ENCODE assay signal across 8 mouse cellular contexts in the genomic region with DNA sequence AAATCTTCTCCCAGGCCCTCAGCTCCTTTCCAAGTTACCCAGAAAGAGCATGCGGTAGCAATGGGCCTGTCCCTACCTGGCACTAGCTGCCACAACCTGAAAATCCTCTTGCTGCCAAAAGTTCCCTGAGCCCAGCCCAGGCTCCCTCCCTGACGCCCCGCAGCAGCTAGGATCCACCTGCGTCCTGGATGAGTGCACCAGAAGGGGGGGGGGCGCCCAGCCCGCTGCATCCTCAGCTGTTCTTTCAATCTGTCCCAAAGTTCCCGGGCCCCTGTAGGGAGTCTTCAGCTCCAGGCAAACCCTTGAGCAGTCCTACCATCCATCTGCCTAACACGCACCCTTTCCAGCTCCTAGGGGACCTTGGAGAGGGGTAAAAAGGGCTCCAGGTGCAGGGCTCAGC. TPM values are rescaled to one million over a fixed set of nuclear protein-coding genes. Genes with fewer than 3 reads are reported as not detected.
DNase-seq lines count a peak whose midpoint lies in the region; ATAC-seq lines count a peak whose summit lies in the region.

No protein-coding gene starts in this region.

- 10% methylated on average over 8 of the region's 8 CpGs for WGBS in heart, embryonic 12.5 days
- 6% methylated on average over 8 of the region's 8 CpGs for WGBS in hindbrain, embryonic 14.5 days
- 2% methylated on average over 7 of the region's 8 CpGs for WGBS in midbrain, embryonic 15.5 days

- H3K9me3 ChIP-seq in heart, embryonic 12.5 days (replicated peaks): no peaks in the 10 kb centered on the region
- H3K9me3 ChIP-seq in hindbrain, embryonic 14.5 days (ENCODE audit: control insufficient read depth, low read length): no peaks in the 10 kb centered on the region
- H3K9me3 ChIP-seq in midbrain, embryonic 15.5 days: no peaks in the 10 kb centered on the region

- H3K4me3 ChIP-seq in heart, embryonic 12.5 days: peak overlapping the region; percentile 54
- peak overlapping the region; percentile 68 for H3K4me3 ChIP-seq in hindbrain, embryonic 14.5 days (replicated peaks; ENCODE audit: low read length)
- peak overlapping the region; percentile 72 for H3K4me3 ChIP-seq in midbrain, embryonic 15.5 days

- ATAC-seq in heart, embryonic 12.5 days (ENCODE audit: insufficient number of reproducible peaks, low FRiP score): no peak
- no peak for ATAC-seq in hindbrain, embryonic 14.5 days (ENCODE audit: low FRiP score)
- 0 out of 2 replicates have a peak, but pooled peaks have one; percentile 19 for ATAC-seq in midbrain, embryonic 15.5 days (replicated peaks)
- no peak for ATAC-seq in megakaryocyte-erythroid progenitor cell, adult 5-6 weeks (replicated peaks; ENCODE audit: low FRiP score, low TSS enrichment, poor library complexity, severe bottlenecking)

- H3K27ac ChIP-seq in heart, embryonic 12.5 days (ENCODE audit: poor library complexity, severe bottlenecking): no peak overlapping the region
- no peak overlapping the region for H3K27ac ChIP-seq in hindbrain, embryonic 14.5 days
- no peak overlapping the region for H3K27ac ChIP-seq in midbrain, embryonic 15.5 days

- peaks cover 45% of the 10 kb centered on the region for H3K4me1 ChIP-seq in heart, embryonic 12.5 days (replicated peaks)
- peaks cover 33% of the 10 kb centered on the region for H3K4me1 ChIP-seq in hindbrain, embryonic 14.5 days (replicated peaks; ENCODE audit: control insufficient read depth, insufficient read depth, low read length)
- H3K4me1 ChIP-seq in midbrain, embryonic 15.5 days: peaks cover 42% of the 10 kb centered on the region

- H3K27me3 ChIP-seq in heart, embryonic 12.5 days (replicated peaks): peaks cover 68% of the 10 kb centered on the region
- no peaks in the 10 kb centered on the region for H3K27me3 ChIP-seq in hindbrain, embryonic 14.5 days (ENCODE audit: control insufficient read depth, insufficient read depth, low read length)
- H3K27me3 ChIP-seq in midbrain, embryonic 15.5 days (replicated peaks): peaks cover 5% of the 10 kb centered on the region

- peak overlapping the region; percentile 49 for H3K9ac ChIP-seq in heart, embryonic 12.5 days
- H3K9ac ChIP-seq in hindbrain, embryonic 14.5 days: peak overlapping the region; percentile 65
- peak overlapping the region; percentile 56 for H3K9ac ChIP-seq in midbrain, embryonic 15.5 days

- no peak for DNase-seq in heart, adult 11 months
- peak; percentile 22 for DNase-seq in ZHBTc4 (ENCODE audit: low read depth, low spot score)
- DNase-seq in hindbrain, embryonic 14.5 days (ENCODE audit: low spot score): no peak
- no peak for DNase-seq in layer of hippocampus, postnatal 10 days (ENCODE audit: low spot score in 2 of 2)
- no peak for DNase-seq in frontal cortex, postnatal 25 days (ENCODE audit: low spot score in 2 of 2)

- H3K4me2 ChIP-seq in heart, embryonic 12.5 days: peak overlapping the region; percentile 89
- peak overlapping the region; percentile 100 for H3K4me2 ChIP-seq in hindbrain, embryonic 14.5 days (replicated peaks)
- H3K4me2 ChIP-seq in midbrain, embryonic 15.5 days: peak overlapping the region; percentile 100

- H3K36me3 ChIP-seq in heart, embryonic 12.5 days: no peaks in the 10 kb centered on the region
- H3K36me3 ChIP-seq in hindbrain, embryonic 14.5 days (replicated peaks; ENCODE audit: control insufficient read depth, insufficient read depth): no peaks in the 10 kb centered on the region
- no peaks in the 10 kb centered on the region for H3K36me3 ChIP-seq in midbrain, embryonic 15.5 days (replicated peaks)

RNA-seq across cellular contexts. Expression of a gene that starts 1.2 kb away (rescaled TPM):
- polyA plus RNA-seq in heart, embryonic 12.5 days (2016; fragmentation: Nextera tagmentation; extraction: Ambion mirVana): 1.1 and 1.8 TPM in 2 replicates
- polyA plus RNA-seq in hindbrain, embryonic 14.5 days (2014; fragmentation: Nextera tagmentation; extraction: Ambion mirVana): 27.9 and 28.3 TPM in 2 replicates
- polyA plus RNA-seq in midbrain, embryonic 15.5 days (2015; fragmentation: Nextera tagmentation; extraction: Ambion mirVana): 33.4 and 36.0 TPM in 2 replicates
- total RNA-seq in layer of hippocampus, postnatal 10 days (2021): 10 to 100 TPM; 64.0 to 68.9 TPM
- total RNA-seq in megakaryocyte-erythroid progenitor cell, adult 5-6 weeks (2014; fragmentation: Nextera tagmentation): not detected in 2 replicates
- total RNA-seq in megakaryocyte-erythroid progenitor cell, adult 5-6 weeks (2017): not detected in 2 replicates

RNA-seq across cellular contexts. Expression of a gene that starts 35.6 kb away (rescaled TPM):
- 0.74 and 1.2 TPM in 2 replicates for polyA plus RNA-seq in heart, embryonic 12.5 days (2016; fragmentation: Nextera tagmentation; extraction: Ambion mirVana)
- polyA plus RNA-seq in hindbrain, embryonic 14.5 days (2014; fragmentation: Nextera tagmentation; extraction: Ambion mirVana): 68.7 and 71.9 TPM in 2 replicates
- polyA plus RNA-seq in midbrain, embryonic 15.5 days (2015; fragmentation: Nextera tagmentation; extraction: Ambion mirVana): 83.1 and 86.7 TPM in 2 replicates
- total RNA-seq in layer of hippocampus, postnatal 10 days (2021): 10 to 100 TPM; 53.5 to 59.1 TPM
- not detected in 2 replicates for total RNA-seq in megakaryocyte-erythroid progenitor cell, adult 5-6 weeks (2014; fragmentation: Nextera tagmentation)
- 0.50 and 5.4 TPM in 2 replicates for total RNA-seq in megakaryocyte-erythroid progenitor cell, adult 5-6 weeks (2017)

RNA-seq across cellular contexts. Expression of a gene that starts 56.6 kb away (rescaled TPM):
- 13.4 and 14.3 TPM in 2 replicates for polyA plus RNA-seq in heart, embryonic 12.5 days (2016; fragmentation: Nextera tagmentation; extraction: Ambion mirVana)
- polyA plus RNA-seq in hindbrain, embryonic 14.5 days (2014; fragmentation: Nextera tagmentation; extraction: Ambion mirVana): 19.8 and 24.6 TPM in 2 replicates
- 25.3 and 25.8 TPM in 2 replicates for polyA plus RNA-seq in midbrain, embryonic 15.5 days (2015; fragmentation: Nextera tagmentation; extraction: Ambion mirVana)
- total RNA-seq in layer of hippocampus, postnatal 10 days (2021): 10 to 100 TPM; 24.5 to 29.2 TPM
- total RNA-seq in megakaryocyte-erythroid progenitor cell, adult 5-6 weeks (2014; fragmentation: Nextera tagmentation): 10.8 and 23.3 TPM in 2 replicates
- 12.3 and 24.8 TPM in 2 replicates for total RNA-seq in megakaryocyte-erythroid progenitor cell, adult 5-6 weeks (2017)

Comparison
In these comparisons a context has a peak if more than half of its experiments do, and no peak if none do; other contexts are left out.
1. RNA of a gene that starts 1.2 kb away (polyA plus RNA-seq): 33.4 to 36.0 TPM in midbrain, embryonic 15.5 days and 27.9 to 28.3 TPM in hindbrain, embryonic 14.5 days; 1.1 to 1.8 TPM in heart, embryonic 12.5 days; every median in the first group is over 10 times any median in the second.
2. RNA of a gene that starts 35.6 kb away (polyA plus RNA-seq): 83.1 to 86.7 TPM in midbrain, embryonic 15.5 days and 68.7 to 71.9 TPM in hindbrain, embryonic 14.5 days; 0.74 to 1.2 TPM in heart, embryonic 12.5 days; every median in the first group is over 10 times any median in the second.
3. Peak in every context shown above with its lines, with median percentiles within 50 percentile points of each other: H3K4me2 ChIP-seq, H3K4me3 ChIP-seq and H3K9ac ChIP-seq.